Mouse (Mus musculus): ENCODE data around the gene Nbea. TPM values are rescaled to one million over a fixed set of nuclear protein-coding genes. Genes with fewer than 3 reads are reported as not detected.

Gene Nbea
- total and polyA plus RNA-seq, 3 experiments: 0.04 to 0.27 TPM; not detected in 1

GRCm38 (mm10) chr3:55750445-55751065, 432.9 kb downstream of the Nbea start:
- no peak overlapping the region for H3K4me3 ChIP-seq (ENCODE audit: control insufficient read depth in 1 of 2, insufficient read depth in 1 of 2, low read depth in 2 of 2, low read length in 2 of 2)
- no peaks in the 10 kb centered on the region for H3K79me2 ChIP-seq (ENCODE audit: control insufficient read depth, insufficient read depth, low read length, poor library complexity)
- TF ChIP-seq MAFK (IDR thresholded peaks at IDR 0.05; ENCODE audit: borderline replicate concordance, low read depth, low read length) (no peak), POLR2A (IDR thresholded peaks at IDR 0.05; ENCODE audit: control insufficient read depth in 1 of 2, insufficient read depth in 1 of 2, low read depth in 1 of 2, low read length in 2 of 2, poor library complexity in 1 of 2) (no peak), POLR2AphosphoS2 (IDR thresholded peaks at IDR 0.05; ENCODE audit: low read length) (no peak), MAZ (IDR thresholded peaks at IDR 0.05; ENCODE audit: low read depth, low read length) (no peak), POLR2AphosphoS5 (IDR thresholded peaks at IDR 0.05; ENCODE audit: borderline replicate concordance, low read depth, low read length) (no peak), HCFC1 (IDR thresholded peaks at IDR 0.05; ENCODE audit: low read depth, low read length) (no peak), GABPA (IDR thresholded peaks at IDR 0.05; ENCODE audit: low read depth, low read length) (no peak), RAD21 (IDR thresholded peaks at IDR 0.05; ENCODE audit: low read depth, low read length) (no peak), ETS1 (IDR thresholded peaks at IDR 0.05; ENCODE audit: low read depth, low read length) (no peak), ZNF384 (IDR thresholded peaks at IDR 0.05; ENCODE audit: low read depth, low read length) (no peak), MYB (IDR thresholded peaks at IDR 0.05; ENCODE audit: low read depth, low read length) (no peak), MXI1 (IDR thresholded peaks at IDR 0.05; ENCODE audit: low read depth, low read length) (no peak), NRF1 (IDR thresholded peaks at IDR 0.05; ENCODE audit: insufficient read depth, low read depth, low read length, poor library complexity, severe bottlenecking) (no peak)
- H3K27ac ChIP-seq (ENCODE audit: control insufficient read depth, low read depth, low read length): no peak overlapping the region
- no peaks in the 10 kb centered on the region for H3K27me3 ChIP-seq (ENCODE audit: control insufficient read depth in 1 of 2, insufficient read depth in 2 of 2, low read length in 2 of 2)
- no peak overlapping the region for H3K9ac ChIP-seq (ENCODE audit: control insufficient read depth, low read depth, low read length, poor library complexity, severe bottlenecking)
- no peaks in the 10 kb centered on the region for H3K36me3 ChIP-seq (ENCODE audit: control insufficient read depth in 1 of 2, insufficient read depth in 2 of 2, low read length in 2 of 2)
- H3K4me1 ChIP-seq (ENCODE audit: control insufficient read depth in 1 of 2, insufficient read depth in 2 of 2, low read length in 2 of 2): no peaks in the 10 kb centered on the region
- H3K9me3 ChIP-seq (replicated peaks; ENCODE audit: insufficient read depth, low read length): no peaks in the 10 kb centered on the region
- no peak for DNase-seq (ENCODE audit: low read depth, low spot score)

GRCm38 (mm10) chr3:55743885-55744284, 439.6 kb downstream of the Nbea start:
- TF ChIP-seq RCOR1 (IDR thresholded peaks at IDR 0.05; ENCODE audit: low read depth, low read length) (no peak), SMC3 (IDR thresholded peaks at IDR 0.05; ENCODE audit: low read depth, low read length) (no peak), HCFC1 (IDR thresholded peaks at IDR 0.05; ENCODE audit: low read depth, low read length) (no peak), JUND (IDR thresholded peaks at IDR 0.05; ENCODE audit: low read depth, low read length) (no peak), GATA1 (IDR thresholded peaks at IDR 0.05; ENCODE audit: low read depth, low read length) (no peak), MEF2A (IDR thresholded peaks at IDR 0.05; ENCODE audit: extremely low read depth, insufficient replicate concordance, low read depth, low read length, poor library complexity, severe bottlenecking) (no peak), USF2 (IDR thresholded peaks at IDR 0.05; ENCODE audit: borderline replicate concordance in 1 of 2, insufficient read depth in 1 of 2, low read depth in 1 of 2, low read length in 2 of 2) (no peak), E2F4 (IDR thresholded peaks at IDR 0.05; ENCODE audit: borderline replicate concordance, low read depth, low read length) (no peak), USF1 (IDR thresholded peaks at IDR 0.05; ENCODE audit: low read depth, low read length) (no peak), MYC (IDR thresholded peaks at IDR 0.05; ENCODE audit: low read depth, low read length) (no peak), CTCF (IDR thresholded peaks at IDR 0.05 in 2 of 3, conservative IDR thresholded peaks at IDR 0.05 in 1 of 3; ENCODE audit: control insufficient read depth in 1 of 3, insufficient read depth in 1 of 3, low read depth in 2 of 3, low read length in 3 of 3, poor library complexity in 1 of 3, severe bottlenecking in 1 of 3) (no peak), POLR2AphosphoS2 (IDR thresholded peaks at IDR 0.05; ENCODE audit: low read length) (no peak), SIN3A (IDR thresholded peaks at IDR 0.05; ENCODE audit: low read length) (no peak), EP300 (IDR thresholded peaks at IDR 0.05; ENCODE audit: low read depth in 1 of 2, low read length in 2 of 2) (no peak), MAFK (IDR thresholded peaks at IDR 0.05; ENCODE audit: borderline replicate concordance, low read depth, low read length) (no peak), NELFE (IDR thresholded peaks at IDR 0.05; ENCODE audit: low read depth, low read length) (no peak), TBP (IDR thresholded peaks at IDR 0.05; ENCODE audit: low read depth, low read length) (no peak), ZMIZ1 (IDR thresholded peaks at IDR 0.05; ENCODE audit: low read depth, low read length) (no peak)
- no peak overlapping the region for H3K9ac ChIP-seq (ENCODE audit: control insufficient read depth, low read depth, low read length, poor library complexity, severe bottlenecking)
- H3K79me2 ChIP-seq (ENCODE audit: control insufficient read depth, insufficient read depth, low read length, poor library complexity): no peaks in the 10 kb centered on the region
- no peaks in the 10 kb centered on the region for H3K27me3 ChIP-seq (ENCODE audit: control insufficient read depth in 1 of 2, insufficient read depth in 2 of 2, low read length in 2 of 2)
- no peaks in the 10 kb centered on the region for H3K9me3 ChIP-seq (replicated peaks; ENCODE audit: insufficient read depth, low read length)
- no peak for DNase-seq (ENCODE audit: low read depth, low spot score)
- no peak overlapping the region for H3K27ac ChIP-seq (ENCODE audit: control insufficient read depth, low read depth, low read length)
- H3K4me1 ChIP-seq (ENCODE audit: control insufficient read depth in 1 of 2, insufficient read depth in 2 of 2, low read length in 2 of 2): no peaks in the 10 kb centered on the region
- no peak overlapping the region for H3K4me3 ChIP-seq (ENCODE audit: control insufficient read depth in 1 of 2, insufficient read depth in 1 of 2, low read depth in 2 of 2, low read length in 2 of 2)
- no peaks in the 10 kb centered on the region for H3K36me3 ChIP-seq (ENCODE audit: control insufficient read depth in 1 of 2, insufficient read depth in 2 of 2, low read length in 2 of 2)
